Mouse (Mus musculus): Measurements from ENCODE around the gene Hp1bp3. TPM values are rescaled to one million over a fixed set of nuclear protein-coding genes. Genes with fewer than 3 reads are reported as not detected.

The Hp1bp3 gene
- total RNA-seq, 2 experiments from 2014 or later = 89.1 to 165 TPM

- no peak for ATAC-seq (ENCODE audit: poor library complexity, severe bottlenecking)
These were observed 77.3 kb downstream of the Hp1bp3 start for GRCm38 (mm10) chr4:138293261-138293948.

DNA sequence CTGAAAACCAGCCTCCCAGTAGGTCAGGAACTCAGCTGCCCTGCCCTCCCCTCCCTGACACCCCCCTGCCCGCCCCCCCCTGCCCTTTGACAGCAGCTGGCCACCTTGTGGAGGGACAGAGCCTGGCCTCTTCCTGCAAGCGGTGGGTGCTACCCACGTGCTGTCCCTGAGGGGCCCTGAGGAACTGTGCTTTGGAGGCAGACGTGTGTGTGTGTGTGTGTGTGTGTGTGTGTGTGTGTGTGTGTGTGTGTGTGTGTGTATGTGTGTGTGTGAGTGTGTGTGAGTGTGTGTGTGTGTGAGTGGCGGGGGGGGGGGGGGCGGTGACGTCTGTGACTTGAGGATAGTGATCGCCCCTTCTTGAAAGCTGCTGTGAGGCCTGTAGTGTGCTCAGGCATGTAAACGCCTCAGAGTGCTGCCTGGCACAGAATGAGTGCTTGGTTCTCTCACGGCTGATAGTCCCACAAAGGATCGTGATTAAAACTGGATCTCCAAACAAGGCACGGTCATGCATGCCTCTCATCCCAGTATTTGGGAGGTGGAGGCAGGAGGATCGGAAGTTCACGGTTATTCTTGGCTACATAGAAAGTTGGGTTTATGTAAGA lies 78.0 kb downstream of the Hp1bp3 start:
- ATAC-seq (ENCODE audit: poor library complexity, severe bottlenecking) = no peak

Other genes starting within 250 kb of the Hp1bp3 start
- gene Eif4g3, start 223.3 kb upstream of the Hp1bp3 start, total RNA-seq (2015) = 65.6 and 77.6 TPM in 2 replicates
- 47.6 and 64.3 TPM in 2 replicates for gene Eif4g3, start 223.3 kb upstream of the Hp1bp3 start, total RNA-seq (2017)
- gene Sh2d5, start 34.1 kb downstream of the Hp1bp3 start, total RNA-seq (2015) = 1.5 and 2.4 TPM in 2 replicates
- 1.2 and 1.3 TPM in 2 replicates for gene Sh2d5, start 34.1 kb downstream of the Hp1bp3 start, total RNA-seq (2017)
- 0.13 and 0.25 TPM in 2 replicates for gene Kif17, start 34.1 kb downstream of the Hp1bp3 start, total RNA-seq (2015)
- 0.12 and 0.59 TPM in 2 replicates for gene Kif17, start 34.1 kb downstream of the Hp1bp3 start, total RNA-seq (2017)
- 137 and 143 TPM in 2 replicates for gene Ddost, start 88.4 kb downstream of the Hp1bp3 start, total RNA-seq (2015)
- gene Ddost, start 88.4 kb downstream of the Hp1bp3 start, total RNA-seq (2017) = 100 and 102 TPM in 2 replicates
- gene Pink1, start 110.0 kb downstream of the Hp1bp3 start, total RNA-seq (2015) = 26.9 and 31.8 TPM in 2 replicates
- gene Pink1, start 110.0 kb downstream of the Hp1bp3 start, total RNA-seq (2017) = 29.8 and 32.2 TPM in 2 replicates
- not detected in 2 replicates for gene Cda, start 151.7 kb downstream of the Hp1bp3 start, total RNA-seq (2015)
- not detected in 2 replicates for gene Cda, start 151.7 kb downstream of the Hp1bp3 start, total RNA-seq (2017)
- not detected in 2 replicates for gene Fam43b, start 180.2 kb downstream of the Hp1bp3 start, total RNA-seq (2015)
- not detected in 2 replicates for gene Fam43b, start 180.2 kb downstream of the Hp1bp3 start, total RNA-seq (2017)
- 4.9 and 8.1 TPM in 2 replicates for gene Mul1, start 218.4 kb downstream of the Hp1bp3 start, total RNA-seq (2015)
- 4.4 and 6.1 TPM in 2 replicates for gene Mul1, start 218.4 kb downstream of the Hp1bp3 start, total RNA-seq (2017)
- 0.21 and 0.40 TPM in 2 replicates for gene Camk2n1, start 238.0 kb downstream of the Hp1bp3 start, total RNA-seq (2015)
- gene Camk2n1, start 238.0 kb downstream of the Hp1bp3 start, total RNA-seq (2017) = 0.04 TPM in 1 of 2 replicates, not detected in the other

Measured in megakaryocyte, adult 5-6 weeks (primary cell).